Mouse (Mus musculus): ENCODE data around the gene Cib2. TPM values are rescaled to one million over a fixed set of nuclear protein-coding genes. Genes with fewer than 3 reads are reported as not detected.

Gene Cib2
- polyA plus RNA-seq, 1 experiment from 2014 or later = 0.99 TPM

DNA sequence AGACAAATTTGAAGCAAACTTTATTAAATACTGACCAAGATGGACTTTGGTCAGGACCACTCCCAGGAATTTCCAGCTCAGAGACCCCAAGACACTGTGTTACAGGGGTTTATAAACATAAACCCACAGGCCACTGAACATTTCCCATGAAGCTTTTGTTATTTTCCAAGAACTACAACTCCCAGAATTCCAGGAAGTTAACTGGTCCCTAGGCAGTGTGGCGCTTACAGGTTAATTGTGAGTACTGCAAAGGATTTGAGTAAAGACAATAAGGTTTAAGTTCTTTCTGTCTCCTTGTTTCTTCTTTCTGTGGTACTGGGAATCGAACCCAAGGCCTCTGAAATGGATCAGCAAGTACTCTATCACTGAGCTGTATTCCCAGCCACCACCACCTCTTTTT, 8.7 kb upstream of the Cib2 start:
- TF ChIP-seq CTCF (IDR thresholded peaks at IDR 0.05; ENCODE audit: low read depth) (no peak), EP300 (IDR thresholded peaks at IDR 0.05; ENCODE audit: low read depth) (no peak)
- Histone ChIP-seq H3K9me3 (ENCODE audit: low read length) (no peaks in the 10 kb centered on the region), H3K27me3 (ENCODE audit: insufficient read depth, low read length) (no peaks in the 10 kb centered on the region), H3K4me2 (ENCODE audit: low read depth, low read length) (no peak overlapping the region), H3K27ac (ENCODE audit: low read depth) (no peak overlapping the region), H3K4me3 (ENCODE audit: low read depth, low read length) (no peak overlapping the region), H3K4me1 (ENCODE audit: insufficient read depth) (peaks cover 8% of the 10 kb centered on the region), H3K9ac (replicated peaks) (no peak overlapping the region), H3K36me3 (replicated peaks; ENCODE audit: insufficient read depth, low read length) (no peaks in the 10 kb centered on the region)
- 38% methylated on average over 2 of the region's 2 CpGs for WGBS (ENCODE audit: insufficient replicate concordance)
- no peak for ATAC-seq
- no peak for DNase-seq

DNA sequence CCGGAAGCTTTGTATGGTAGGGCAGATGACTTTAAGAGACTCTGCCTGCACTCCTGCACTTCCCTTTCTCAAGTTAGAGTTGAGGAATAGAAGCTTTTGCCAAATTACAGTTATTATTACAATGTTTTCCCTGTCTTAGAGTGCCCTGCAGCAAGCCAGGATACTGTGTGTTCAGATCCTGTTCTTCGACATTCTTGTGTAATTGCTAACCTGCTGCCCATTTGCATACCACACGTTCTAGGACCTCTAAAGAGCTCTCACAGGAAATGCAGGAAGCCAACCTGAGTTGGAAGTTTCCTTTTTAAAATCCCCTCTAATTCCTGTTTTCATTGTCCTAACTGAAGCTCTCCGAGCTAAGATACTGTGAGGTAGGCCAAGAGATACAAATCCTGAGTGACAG, 6.9 kb upstream of the Cib2 start:
- Histone ChIP-seq H3K36me3 (replicated peaks; ENCODE audit: insufficient read depth, low read length) (no peaks in the 10 kb centered on the region), H3K9me3 (ENCODE audit: low read length) (no peaks in the 10 kb centered on the region), H3K27ac (ENCODE audit: low read depth) (no peak overlapping the region), H3K9ac (replicated peaks) (no peak overlapping the region), H3K4me2 (ENCODE audit: low read depth, low read length) (no peak overlapping the region), H3K4me3 (ENCODE audit: low read depth, low read length) (no peak overlapping the region), H3K4me1 (ENCODE audit: insufficient read depth) (peaks cover 8% of the 10 kb centered on the region), H3K27me3 (ENCODE audit: insufficient read depth, low read length) (no peaks in the 10 kb centered on the region)
- TF ChIP-seq EP300 (IDR thresholded peaks at IDR 0.05; ENCODE audit: low read depth) (no peak), CTCF (IDR thresholded peaks at IDR 0.05; ENCODE audit: low read depth) (no peak)
- ATAC-seq (no peak), DNase-seq (no peak)
- 43% methylated on average over 4 of the region's 4 CpGs for WGBS (ENCODE audit: insufficient replicate concordance)

DNA sequence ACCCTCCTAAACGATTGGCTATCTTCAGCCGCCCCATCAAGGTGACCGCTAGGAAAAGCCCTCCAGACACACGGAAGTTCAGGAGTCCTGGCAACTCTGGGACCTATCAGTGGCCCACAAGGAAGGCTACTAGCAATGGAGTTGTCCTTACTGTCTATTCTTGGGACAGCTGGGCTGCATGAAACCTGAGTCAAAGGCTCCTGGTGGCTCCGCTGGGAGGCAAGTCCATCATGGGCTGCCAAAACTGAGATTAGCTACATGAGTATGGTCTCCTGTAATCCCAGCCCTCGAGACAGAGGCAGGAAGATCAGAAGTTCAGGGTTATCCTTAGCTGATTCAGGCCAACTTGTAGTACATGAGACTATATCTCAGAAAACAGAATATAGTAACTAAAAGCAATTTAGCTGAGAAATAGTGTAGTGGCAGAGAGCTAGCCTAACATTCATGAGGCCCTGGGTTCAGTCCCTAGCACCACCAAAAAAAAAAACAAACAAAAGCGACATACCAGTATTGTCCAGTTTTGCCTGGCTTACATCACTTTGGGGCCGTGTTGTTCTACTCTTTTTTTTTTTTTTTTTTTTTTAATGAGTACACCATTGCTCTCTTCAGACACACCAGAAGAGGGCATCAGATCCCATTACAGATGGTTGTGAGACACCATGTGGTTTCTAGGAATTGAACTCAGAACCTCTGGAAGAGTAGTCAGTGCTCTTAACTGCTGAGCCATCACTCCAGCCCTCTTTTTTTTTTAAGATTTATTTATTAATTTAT, 998 bp upstream of the Cib2 start:
- ATAC-seq (no peak), DNase-seq (no peak)
- Histone ChIP-seq H3K4me1 (ENCODE audit: insufficient read depth) (peaks cover 10% of the 10 kb centered on the region), H3K27ac (ENCODE audit: low read depth) (no peak overlapping the region), H3K4me3 (ENCODE audit: low read depth, low read length) (no peak overlapping the region), H3K9ac (replicated peaks) (no peak overlapping the region), H3K36me3 (replicated peaks; ENCODE audit: insufficient read depth, low read length) (no peaks in the 10 kb centered on the region), H3K4me2 (ENCODE audit: low read depth, low read length) (no peak overlapping the region), H3K9me3 (ENCODE audit: low read length) (no peaks in the 10 kb centered on the region), H3K27me3 (ENCODE audit: insufficient read depth, low read length) (0 out of 2 replicates have a peak, but pooled peaks cover 7% of the 10 kb centered on the region)
- TF ChIP-seq CTCF (IDR thresholded peaks at IDR 0.05; ENCODE audit: low read depth) (no peak), EP300 (IDR thresholded peaks at IDR 0.05; ENCODE audit: low read depth) (no peak)
- 82% methylated on average over 8 of the region's 8 CpGs for WGBS (ENCODE audit: insufficient replicate concordance)

DNA sequence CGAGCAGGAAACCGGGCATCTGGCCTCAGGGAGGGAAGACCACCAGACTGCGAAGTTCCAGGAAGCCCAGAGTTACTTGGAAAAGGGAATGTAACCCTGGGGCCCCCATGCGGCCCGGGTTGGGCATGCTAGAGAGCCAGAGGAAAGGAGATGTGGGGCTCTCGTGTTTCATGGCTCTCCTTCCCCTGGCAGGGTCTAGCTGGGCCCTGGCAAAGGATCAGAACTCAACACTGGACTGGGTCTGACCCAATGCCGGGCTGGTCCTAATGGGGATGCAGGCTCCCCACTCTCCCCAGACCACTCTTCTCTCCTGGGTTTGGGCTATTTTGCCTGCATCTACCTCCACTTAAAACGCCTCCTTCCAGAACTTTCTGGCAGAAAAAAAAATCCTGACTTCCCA, 1.3 kb downstream of the Cib2 start:
- 0 out of 2 replicates have a peak, but pooled peaks cover 7% of the 10 kb centered on the region for H3K27me3 ChIP-seq (ENCODE audit: insufficient read depth, low read length)
- H3K9me3 ChIP-seq (ENCODE audit: low read length) = no peaks in the 10 kb centered on the region
- peaks cover 14% of the 10 kb centered on the region for H3K4me1 ChIP-seq (ENCODE audit: insufficient read depth)
- WGBS (ENCODE audit: insufficient replicate concordance) = 72% methylated on average over 8 of the region's 8 CpGs
- H3K36me3 ChIP-seq (replicated peaks; ENCODE audit: insufficient read depth, low read length) = no peaks in the 10 kb centered on the region
- H3K27ac ChIP-seq (ENCODE audit: low read depth) = no peak overlapping the region
- H3K4me3 ChIP-seq (ENCODE audit: low read depth, low read length) = no peak overlapping the region
- H3K4me2 ChIP-seq (ENCODE audit: low read depth, low read length) = no peak overlapping the region
- ATAC-seq (no peak), DNase-seq (no peak)
- no peak for TF ChIP-seq EP300 (IDR thresholded peaks at IDR 0.05; ENCODE audit: low read depth)
- TF ChIP-seq CTCF (IDR thresholded peaks at IDR 0.05; ENCODE audit: low read depth) = no peak
- no peak overlapping the region for H3K9ac ChIP-seq (replicated peaks)

DNA sequence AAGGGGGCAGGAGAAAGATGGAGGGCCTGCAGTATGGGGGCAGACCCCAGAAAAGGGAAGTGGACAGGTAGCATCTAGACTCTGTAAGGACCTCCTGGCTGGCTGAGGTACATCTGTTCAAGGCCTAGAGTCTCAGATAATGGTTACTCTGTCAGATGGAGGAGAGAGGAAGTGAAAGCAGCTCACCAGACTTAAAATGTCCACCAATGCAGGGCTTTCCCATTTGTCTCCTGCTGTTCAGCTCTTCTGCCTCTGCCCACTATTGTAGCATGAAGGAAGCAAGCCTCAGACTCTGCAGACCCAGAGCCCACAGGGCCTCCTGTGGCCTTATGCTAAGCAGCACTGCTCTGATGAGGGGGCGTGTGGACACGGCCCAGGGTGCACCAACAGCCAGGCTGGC, 5.0 kb downstream of the Cib2 start:
- ATAC-seq = no peak
- H3K27ac ChIP-seq (ENCODE audit: low read depth) = no peak overlapping the region
- WGBS (ENCODE audit: insufficient replicate concordance) = 70% methylated on average over 2 of the region's 2 CpGs

DNA sequence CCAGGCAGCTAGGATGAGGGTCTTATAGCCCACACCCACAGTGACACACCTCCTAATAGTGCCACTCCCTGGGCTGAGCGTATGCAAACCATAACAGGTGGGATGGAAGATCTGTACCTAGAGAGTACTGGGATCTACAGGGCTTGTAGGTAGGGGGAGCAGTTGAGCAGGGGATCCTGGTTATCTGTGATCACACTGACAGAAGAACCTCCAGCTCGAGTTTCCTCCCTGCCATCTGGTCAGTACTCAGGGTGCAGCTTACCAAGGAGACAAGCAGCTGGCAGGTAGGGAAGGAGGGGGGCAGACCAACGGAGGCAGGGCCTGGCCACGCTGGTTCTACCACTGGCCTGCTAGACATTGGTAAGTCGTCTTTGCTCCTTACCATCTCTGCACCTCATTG, 7.6 kb downstream of the Cib2 start:
- Histone ChIP-seq H3K4me3 (ENCODE audit: low read depth, low read length) (no peak overlapping the region), H3K4me1 (ENCODE audit: insufficient read depth) (0 out of 2 replicates have a peak, but pooled peaks cover 4% of the 10 kb centered on the region), H3K4me2 (ENCODE audit: low read depth, low read length) (no peak overlapping the region), H3K36me3 (replicated peaks; ENCODE audit: insufficient read depth, low read length) (no peaks in the 10 kb centered on the region), H3K9me3 (ENCODE audit: low read length) (no peaks in the 10 kb centered on the region), H3K27me3 (ENCODE audit: insufficient read depth, low read length) (no peaks in the 10 kb centered on the region), H3K27ac (ENCODE audit: low read depth) (no peak overlapping the region), H3K9ac (replicated peaks) (no peak overlapping the region)
- peak; percentile 56; the same call in 1 of the 2 replicates for ATAC-seq
- TF ChIP-seq EP300 (IDR thresholded peaks at IDR 0.05; ENCODE audit: low read depth) = no peak
- peak; percentile 67 for TF ChIP-seq CTCF (IDR thresholded peaks at IDR 0.05; ENCODE audit: low read depth)
- DNase-seq = peak; percentile 41
- 24% methylated on average over 5 of the region's 5 CpGs for WGBS (ENCODE audit: insufficient replicate concordance)

More for the DNA sequence above, 5.0 kb downstream of the Cib2 start:
- no peak for DNase-seq
- Histone ChIP-seq H3K4me3 (ENCODE audit: low read depth, low read length) (no peak overlapping the region), H3K27me3 (ENCODE audit: insufficient read depth, low read length) (0 out of 2 replicates have a peak, but pooled peaks cover 7% of the 10 kb centered on the region), H3K9ac (replicated peaks) (no peak overlapping the region), H3K9me3 (ENCODE audit: low read length) (no peaks in the 10 kb centered on the region), H3K36me3 (replicated peaks; ENCODE audit: insufficient read depth, low read length) (no peaks in the 10 kb centered on the region), H3K4me2 (ENCODE audit: low read depth, low read length) (no peak overlapping the region), H3K4me1 (ENCODE audit: insufficient read depth) (peaks cover 10% of the 10 kb centered on the region)
- TF ChIP-seq CTCF (IDR thresholded peaks at IDR 0.05; ENCODE audit: low read depth) (no peak), EP300 (IDR thresholded peaks at IDR 0.05; ENCODE audit: low read depth) (no peak)
